Mouse (Mus musculus) embryonic fibroblast, embryonic 13.5 days (primary cell): ENCODE measurements around the gene Gm20388. TPM values are rescaled to one million over a fixed set of nuclear protein-coding genes. Genes with fewer than 3 reads are reported as not detected.
A peak's percentile ranks its signal among the peaks of the same experiment; 100 is the strongest.

Experiments used
- H3K27ac ChIP-seq: 2 replicates; pipeline ENCODE4 v1.5.1; 2012; ENCODE audit warnings: low read length, control low read depth, inconsistent platforms; ENCODE audit not compliant: insufficient read depth
- H3K4me1 ChIP-seq: 2 replicates; pipeline ENCODE4 v1.6.1; 2011; ENCODE audit warnings: low read length; ENCODE audit not compliant: control insufficient read depth, insufficient read depth
- H3K4me3 ChIP-seq: 2 replicates; pipeline ENCODE4 v1.5.1; 2011; ENCODE audit warnings: mild to moderate bottlenecking, control low read depth, low read length; ENCODE audit not compliant: insufficient read depth
- CTCF ChIP-seq: IDR thresholded peaks from 2 replicates; pipeline ENCODE4 v1.5.1; 2011; ENCODE audit warnings: mild to moderate bottlenecking, control low read depth, low read length, moderate library complexity, borderline replicate concordance; ENCODE audit not compliant: insufficient read depth
- POLR2A ChIP-seq: IDR thresholded peaks from 2 replicates; pipeline ENCODE4 v1.6.1; 2011; ENCODE audit warnings: low read depth, mild to moderate bottlenecking, control low read depth, low read length, moderate library complexity
- polyA plus RNA-seq: library from polyadenylated mRNA; stranded (reverse); fragments of >200 nt; gene quantifications from 2 replicates; pipeline ENCODE4 v1.2.4, GENCODE M21; 2011; ENCODE audit warnings: low read depth; ENCODE audit not compliant: missing spikeins, insufficient read length

The Gm20388 gene
- polyA plus RNA-seq, 1 experiment, result 82.8 TPM

DNA sequence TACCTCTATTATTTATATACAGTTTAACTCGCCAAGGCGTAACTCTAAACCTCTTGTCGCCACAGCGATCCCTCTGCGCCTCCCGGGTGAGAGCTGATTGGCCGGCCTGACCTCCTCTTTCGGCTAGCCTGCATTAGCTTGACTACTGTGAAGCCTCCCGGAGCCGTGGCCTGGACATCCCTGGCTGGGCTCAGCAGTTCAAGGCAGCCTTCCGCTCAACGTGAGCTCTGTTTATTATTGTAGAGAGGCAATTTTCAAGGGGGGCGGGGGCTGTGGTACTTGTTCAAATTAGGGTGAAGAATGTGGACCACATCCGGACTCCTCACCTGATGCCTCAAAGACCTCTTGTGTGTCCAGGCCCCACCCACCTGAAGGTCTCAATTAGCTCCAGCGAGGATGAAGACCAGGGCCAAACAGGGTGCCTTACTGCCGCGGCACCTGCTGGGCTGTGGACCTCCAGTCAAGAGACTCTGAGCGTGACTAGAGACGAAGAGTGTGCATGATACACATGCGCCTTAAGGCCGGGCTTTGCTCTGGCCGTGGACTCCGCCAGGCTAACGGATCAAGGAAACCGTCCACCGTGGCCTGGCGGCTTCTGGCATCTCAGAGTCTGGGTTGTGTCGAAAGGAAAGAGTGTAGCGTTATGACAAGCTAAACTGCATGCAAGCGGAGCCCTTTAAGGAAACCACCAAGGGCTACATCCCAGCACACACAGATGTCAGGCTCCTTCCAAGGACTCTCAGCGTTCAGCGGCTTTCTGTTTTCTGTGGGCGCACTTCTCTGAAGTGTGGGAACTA, 1309.7 kb downstream of the Gm20388 start:
- TF ChIP-seq POLR2A (no peak), CTCF (no peak)
- no peak overlapping the region for H3K4me3 ChIP-seq
- no peak overlapping the region for H3K27ac ChIP-seq
- no peaks in the 10 kb centered on the region for H3K4me1 ChIP-seq

DNA sequence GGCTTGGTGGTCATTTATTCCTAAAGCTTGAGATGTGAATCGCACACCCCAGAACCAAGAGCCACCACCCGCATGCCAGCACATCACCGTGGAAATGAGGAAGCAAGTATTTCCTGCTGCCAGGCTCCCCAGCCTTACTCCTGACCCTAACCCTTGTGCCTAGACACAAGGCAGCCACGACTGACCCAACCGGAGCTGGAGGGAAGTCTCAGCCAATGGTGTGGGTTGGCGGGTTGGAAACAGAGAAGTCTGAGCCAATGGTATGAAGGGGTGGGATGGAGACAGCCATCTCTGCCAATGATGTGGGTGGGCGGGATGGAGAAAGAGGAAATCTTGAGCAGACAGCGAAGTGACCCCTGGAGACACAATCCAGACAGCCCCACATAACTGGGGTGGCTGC, 1314.1 kb downstream of the Gm20388 start:
- Histone ChIP-seq H3K27ac (no peak overlapping the region), H3K4me1 (peaks cover 3% of the 10 kb centered on the region; the same call in 1 of the 2 replicates), H3K4me3 (no peak overlapping the region)
- no peak for TF ChIP-seq POLR2A
- no peak for TF ChIP-seq CTCF

DNA sequence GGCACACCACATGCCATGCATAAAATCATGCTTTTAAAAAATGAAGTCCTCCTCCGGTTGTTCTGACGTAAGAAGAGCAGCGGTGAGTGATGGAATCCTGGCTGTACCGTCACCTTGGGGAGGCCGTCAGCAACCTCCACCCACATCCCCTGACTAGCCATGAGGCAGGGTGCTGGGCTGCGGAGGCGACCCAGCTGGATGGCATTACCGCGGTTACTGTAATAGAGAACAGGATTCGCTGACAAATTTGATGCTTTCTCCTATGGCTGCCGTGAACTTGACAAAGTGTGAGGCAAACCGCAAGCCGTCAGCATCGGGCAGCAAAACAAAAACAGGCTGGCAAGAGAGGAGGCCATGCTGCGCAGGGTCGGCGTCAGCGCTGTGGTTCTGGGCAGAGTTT, 1317.1 kb downstream of the Gm20388 start:
- Histone ChIP-seq H3K4me1 (peaks cover 3% of the 10 kb centered on the region; the same call in 1 of the 2 replicates), H3K27ac (no peak overlapping the region), H3K4me3 (no peak overlapping the region)
- no peak for TF ChIP-seq CTCF

DNA sequence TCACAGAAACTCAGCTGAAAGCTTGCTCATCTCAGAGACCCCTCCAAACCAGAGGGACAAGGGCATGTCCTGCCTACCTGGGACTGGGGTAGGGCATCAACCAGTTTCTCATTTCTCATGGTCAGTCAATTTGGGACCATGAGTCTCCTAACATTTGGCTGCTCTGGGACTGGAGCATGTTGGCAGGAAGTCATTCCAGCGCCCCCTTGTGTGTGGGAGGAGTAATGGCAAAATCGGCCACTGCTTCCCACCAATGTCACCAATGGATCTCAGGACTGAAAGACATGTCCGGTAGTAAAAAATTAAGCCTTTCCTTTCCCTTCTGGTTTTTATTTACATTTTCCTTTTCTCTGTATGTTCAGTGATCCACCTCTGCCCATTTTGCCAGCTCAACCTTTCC, 1318.3 kb downstream of the Gm20388 start:
- no peak for TF ChIP-seq POLR2A
- TF ChIP-seq CTCF, result peak; percentile 41; the same call in 1 of the 2 replicates
- no peak overlapping the region for H3K27ac ChIP-seq
- no peak overlapping the region for H3K4me3 ChIP-seq
- H3K4me1 ChIP-seq, result peaks cover 3% of the 10 kb centered on the region; the same call in 1 of the 2 replicates

DNA sequence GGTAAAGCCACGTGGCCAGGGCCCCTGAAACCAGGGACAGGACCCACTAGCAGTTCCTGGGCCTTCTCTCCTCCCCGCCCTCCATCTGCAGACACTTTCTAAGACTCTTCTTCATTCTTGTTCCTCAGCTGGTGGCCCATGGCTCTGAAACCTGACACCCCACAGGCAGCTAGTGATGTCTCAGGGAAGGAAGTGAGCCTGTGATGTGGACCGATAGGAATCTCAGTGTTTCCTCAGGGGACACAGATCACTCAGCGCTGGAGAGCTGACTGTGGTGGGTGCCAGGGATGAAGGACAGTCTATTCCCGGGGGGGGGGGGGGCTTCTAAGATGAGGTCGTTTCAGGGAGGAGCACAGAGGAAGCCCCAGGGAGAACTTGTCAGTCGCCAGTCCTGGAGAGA, 1318.9 kb downstream of the Gm20388 start:
- TF ChIP-seq POLR2A, result no peak
- TF ChIP-seq CTCF, result no peak

DNA sequence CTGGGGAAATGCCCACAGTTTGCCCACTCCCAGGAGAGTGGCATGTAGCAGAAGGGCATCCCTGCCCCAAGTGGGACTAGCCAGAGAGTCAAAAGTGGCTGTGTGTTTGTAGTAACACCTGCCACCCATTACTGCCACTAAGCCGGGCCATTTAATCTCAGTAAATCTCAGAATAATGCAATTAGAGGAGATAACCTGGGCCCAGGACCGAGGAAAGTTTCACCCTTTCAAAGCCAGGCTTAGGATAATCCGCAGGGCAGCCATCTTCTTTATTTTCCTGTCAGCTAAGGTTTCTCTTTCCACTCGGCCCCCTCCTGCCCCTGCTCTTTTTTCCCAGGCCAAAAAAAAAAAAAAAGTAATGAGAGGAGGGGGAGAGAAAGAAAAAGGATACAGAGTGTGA, 1322.6 kb downstream of the Gm20388 start:
- H3K4me1 ChIP-seq, result peaks cover 3% of the 10 kb centered on the region; the same call in 1 of the 2 replicates
- H3K27ac ChIP-seq, result no peak overlapping the region
- no peak overlapping the region for H3K4me3 ChIP-seq
- TF ChIP-seq POLR2A (no peak), CTCF (no peak)

More for the DNA sequence above, 1318.9 kb downstream of the Gm20388 start:
- Histone ChIP-seq H3K27ac (no peak overlapping the region), H3K4me3 (no peak overlapping the region), H3K4me1 (peaks cover 3% of the 10 kb centered on the region; the same call in 1 of the 2 replicates)

DNA sequence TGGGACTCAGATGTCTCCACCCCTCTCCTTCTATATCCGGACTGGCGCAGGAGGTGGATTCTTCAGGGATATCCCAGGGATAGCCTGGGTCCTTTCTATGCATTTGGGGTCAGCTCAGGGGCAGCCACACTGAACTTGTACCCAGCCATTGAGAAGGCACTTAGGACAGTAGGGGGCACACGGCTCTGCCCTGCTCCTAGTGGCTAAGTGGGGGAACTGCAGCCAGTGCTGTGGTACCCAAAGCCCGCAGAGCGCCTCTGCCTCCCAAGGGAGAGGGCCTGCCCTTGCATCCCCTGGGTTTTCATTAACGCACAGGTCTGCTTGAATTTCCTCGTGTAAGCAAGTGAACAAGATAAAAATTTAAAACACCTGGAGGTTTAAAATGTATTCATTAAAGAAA, 1324.3 kb downstream of the Gm20388 start:
- Histone ChIP-seq H3K27ac (no peak overlapping the region), H3K4me3 (no peak overlapping the region), H3K4me1 (peaks cover 5% of the 10 kb centered on the region; the same call in 1 of the 2 replicates)
- no peak for TF ChIP-seq POLR2A
- peak; percentile 54; the same call in 1 of the 2 replicates for TF ChIP-seq CTCF

DNA sequence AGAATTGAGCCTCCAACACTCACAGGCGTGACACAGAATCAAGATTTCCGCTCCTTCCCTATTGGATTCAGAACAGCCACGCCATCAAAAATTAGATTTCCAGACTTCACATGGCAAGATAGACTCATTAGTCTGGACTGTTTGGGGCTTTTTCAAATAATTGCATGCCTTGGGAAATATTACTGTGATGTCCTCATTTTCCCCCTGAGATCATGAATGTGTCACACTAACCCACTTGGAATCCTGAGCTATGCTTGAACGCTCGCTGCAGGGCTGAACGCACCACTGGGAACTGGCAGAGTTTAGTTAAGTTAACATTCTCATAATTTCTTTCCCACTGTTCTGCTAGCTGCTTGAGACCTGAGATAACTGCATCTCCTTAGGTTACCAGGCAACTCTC, 1329.0 kb downstream of the Gm20388 start:
- no peak for TF ChIP-seq CTCF
- TF ChIP-seq POLR2A, result no peak
- H3K4me3 ChIP-seq, result no peak overlapping the region
- H3K4me1 ChIP-seq, result peaks cover 24% of the 10 kb centered on the region
- H3K27ac ChIP-seq, result peak overlapping the region; percentile 87

DNA sequence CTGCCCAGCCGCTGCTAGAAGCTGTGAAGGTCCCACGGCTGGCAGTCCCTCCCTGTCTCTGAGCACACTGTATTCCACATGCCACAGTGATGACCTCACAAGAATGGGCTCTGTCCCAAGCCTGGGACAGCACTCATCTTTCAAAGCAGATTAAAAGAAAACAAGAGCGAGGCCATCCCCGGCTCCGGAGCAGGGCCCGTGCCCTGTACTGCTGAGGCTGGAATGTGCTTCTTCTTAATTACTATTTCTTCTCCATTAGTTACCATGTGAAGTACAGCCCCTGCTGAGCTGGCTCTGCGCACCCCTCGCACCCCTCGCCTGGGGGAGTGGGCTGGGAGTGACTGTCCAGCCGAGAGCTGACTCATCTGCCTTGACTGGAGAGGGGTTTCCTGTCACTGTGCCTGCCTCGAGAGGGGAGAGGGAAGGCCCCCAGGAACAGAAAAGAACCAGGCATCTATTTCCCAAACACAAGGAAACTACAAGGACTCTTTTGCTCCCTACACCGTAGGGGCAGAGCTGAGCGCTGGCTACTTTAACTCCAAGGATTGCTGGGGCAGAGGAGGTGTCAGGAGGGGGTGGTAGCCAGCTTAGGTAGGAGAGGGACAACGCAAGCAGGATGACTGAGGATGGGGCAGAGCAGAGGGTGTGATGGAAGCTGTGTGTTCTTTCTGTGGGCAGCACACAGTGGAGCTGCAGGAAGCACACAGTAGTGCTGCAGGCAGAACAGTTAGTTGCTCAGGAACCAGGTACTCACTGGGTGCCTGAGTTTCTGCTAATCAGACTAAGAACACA, 1331.3 kb downstream of the Gm20388 start:
- no peak for TF ChIP-seq POLR2A
- TF ChIP-seq CTCF, result no peak
- H3K4me3 ChIP-seq, result no peak overlapping the region
- peak overlapping the region; percentile 30 for H3K27ac ChIP-seq
- peaks cover 24% of the 10 kb centered on the region for H3K4me1 ChIP-seq

DNA sequence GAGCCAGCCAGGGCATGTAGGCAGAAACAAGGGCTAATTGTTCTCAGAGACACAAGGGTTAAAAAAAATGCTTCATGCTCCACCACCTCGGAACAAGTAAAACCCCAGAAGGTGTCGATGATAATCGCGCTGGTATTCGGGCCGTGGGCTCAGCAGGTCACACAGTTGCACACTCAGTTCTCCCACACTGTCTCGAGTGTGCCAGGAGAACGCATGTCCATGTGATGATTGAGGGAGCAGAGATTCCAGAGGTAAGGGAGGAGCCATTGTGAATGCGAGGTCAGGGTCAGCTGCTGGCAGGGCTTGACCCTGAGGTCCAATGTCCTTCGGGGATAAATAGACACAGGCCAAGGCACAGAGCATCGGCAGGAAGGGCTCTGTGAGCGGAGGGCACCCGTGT, 1332.0 kb downstream of the Gm20388 start:
- H3K4me1 ChIP-seq, result peaks cover 24% of the 10 kb centered on the region
- no peak overlapping the region for H3K27ac ChIP-seq
- TF ChIP-seq CTCF (no peak), POLR2A (no peak)
- no peak overlapping the region for H3K4me3 ChIP-seq
